Mouse (Mus musculus) T-helper 17 cell (primary cell): ENCODE measurements around the gene Olfr536.
"Not testable (repeated sequence)": the region's sequence is repeated elsewhere in the genome, so short reads cannot be mapped to it uniquely, and the experiment has no call there.

Experiments used
- in situ Hi-C, 2 experiments: fragments of 300-600 bp; cut with MboI, MseI; formaldehyde crosslinking; loops; 1 replicate in 1 of 2; 2 replicates in 1 of 2; pipeline ENCODE4 v1.15.1; 2025; ENCODE audit warnings: high pct_unique_total_duplicates in 2 of 2

Olfr536 gene

GRCm38 (mm10) chr7:140507346-140508021 lies at the start of gene Olfr536:
Gene Olfr536 (minus strand): TSS chr7:140507396.
- in situ Hi-C loops = not testable (repeated sequence)

GRCm38 (mm10) chr7:140539746-140540145 lies 32.5 kb upstream of the Olfr536 start:
- in situ Hi-C loops = loop anchor here (5.0 to 10.0 kb wide), 3 partner anchors 167 to 565 kb away; partner anchors contain the start of genes 6430531B16Rik (in 1 of the 2) and Olfr525 (in 1 of the 2)

GRCm38 (mm10) chr7:140494702-140495101 lies 12.5 kb downstream of the Olfr536 start:
- in situ Hi-C loops = no loop called here

GRCm38 (mm10) chr7:140494231-140494630 lies 13.0 kb downstream of the Olfr536 start:
- in situ Hi-C loops = no loop called here

GRCm38 (mm10) chr7:140488981-140489380 lies 18.2 kb downstream of the Olfr536 start:
- in situ Hi-C loops = no loop called here

GRCm38 (mm10) chr7:140483916-140484315 lies 23.3 kb downstream of the Olfr536 start, which contains the start of gene Olfr535:
Gene Olfr535 (plus strand): TSS chr7:140484216.
- in situ Hi-C loops = no loop called here

GRCm38 (mm10) chr7:140478733-140479132 lies 28.5 kb downstream of the Olfr536 start:
- in situ Hi-C loops = no loop called here

GRCm38 (mm10) chr7:140477886-140478285 lies 29.3 kb downstream of the Olfr536 start:
- in situ Hi-C loops = no loop called here

GRCm38 (mm10) chr7:140463070-140463469 lies 44.1 kb downstream of the Olfr536 start, which contains the start of gene Olfr533:
Gene Olfr533 (plus strand): TSS chr7:140463370.
- in situ Hi-C loops = not testable (repeated sequence)
